Mouse (Mus musculus): ENCODE measurements around the gene P2rx1. TPM values are rescaled to one million over a fixed set of nuclear protein-coding genes. Genes with fewer than 3 reads are reported as not detected.

Gene P2rx1
- polyA plus RNA-seq, 1 experiment from 2014 or later, result 0.97 TPM

GRCm38 (mm10) chr11:72961072-72961980 lies 37.6 kb upstream of the P2rx1 start, which contains the start of gene Atp2a3:
Atp2a3 (plus strand) TSS chr11:72961169.
- no peaks in the 10 kb centered on the region for H3K27me3 ChIP-seq (ENCODE audit: control insufficient read depth, insufficient read depth, low read length)
- H3K4me1 ChIP-seq (replicated peaks; ENCODE audit: control insufficient read depth, insufficient read depth), result peaks cover 9% of the 10 kb centered on the region
- peak within 1 kb of the TSS; percentile 56 for H3K27ac ChIP-seq (replicated peaks)
- DNase-seq (ENCODE audit: low spot score), result peak; percentile 70
- WGBS, result 5% methylated on average over 63 of the region's 70 CpGs
- peak within 1 kb of the TSS; percentile 46 for H3K4me3 ChIP-seq (ENCODE audit: low read depth, low read length)
- peak within 1 kb of the TSS; percentile 64 for H3K4me2 ChIP-seq (replicated peaks; ENCODE audit: low read depth)
- no peaks in the 10 kb centered on the region for H3K9me3 ChIP-seq (ENCODE audit: control insufficient read depth, low read length)
- peak; percentile 65 for ATAC-seq (ENCODE audit: low FRiP score, low TSS enrichment)
- TF ChIP-seq EP300 (optimal IDR thresholded peaks at IDR 0.05) (no peak), CTCF (IDR thresholded peaks at IDR 0.05; ENCODE audit: low read depth) (no peak)
- H3K9ac ChIP-seq (ENCODE audit: low read length), result peak within 1 kb of the TSS; percentile 47
- H3K36me3 ChIP-seq (ENCODE audit: control insufficient read depth, insufficient read depth, low read length), result no peaks in the 10 kb centered on the region

DNA sequence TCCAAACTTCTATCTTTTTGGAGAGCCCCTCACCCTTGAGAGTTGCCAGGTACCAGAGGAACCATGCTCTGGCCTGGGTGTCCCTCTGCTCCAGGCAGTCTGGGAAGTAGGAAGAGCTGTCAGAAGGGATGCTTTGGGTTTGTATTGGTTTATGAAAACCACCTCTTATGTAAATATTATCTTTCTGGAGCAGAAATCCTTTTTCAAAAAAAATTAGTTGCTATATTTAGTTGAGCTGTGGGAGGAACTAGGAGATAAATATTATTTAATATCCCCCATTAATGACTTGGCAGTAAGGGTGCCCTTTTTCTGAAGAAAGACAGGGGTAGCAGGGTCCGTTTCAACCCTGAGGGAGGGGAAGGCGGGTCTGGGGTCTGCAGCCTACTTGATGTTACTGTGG lies 36.5 kb upstream of the P2rx1 start:
- ATAC-seq (ENCODE audit: low FRiP score, low TSS enrichment) (no peak), DNase-seq (ENCODE audit: low spot score) (no peak)
- Histone ChIP-seq H3K27ac (replicated peaks) (peak overlapping the region; percentile 45; the same call in 1 of the 2 replicates), H3K9me3 (ENCODE audit: control insufficient read depth, low read length) (no peaks in the 10 kb centered on the region), H3K4me1 (replicated peaks; ENCODE audit: control insufficient read depth, insufficient read depth) (peaks cover 9% of the 10 kb centered on the region), H3K27me3 (ENCODE audit: control insufficient read depth, insufficient read depth, low read length) (no peaks in the 10 kb centered on the region), H3K4me2 (replicated peaks; ENCODE audit: low read depth) (no peak overlapping the region; the same call in 1 of the 2 replicates), H3K36me3 (ENCODE audit: control insufficient read depth, insufficient read depth, low read length) (no peaks in the 10 kb centered on the region), H3K9ac (ENCODE audit: low read length) (no peak overlapping the region), H3K4me3 (ENCODE audit: low read depth, low read length) (no peak overlapping the region)
- WGBS, result 53% methylated on average over 2 of the region's 2 CpGs
- TF ChIP-seq EP300 (optimal IDR thresholded peaks at IDR 0.05), result no peak
- no peak for TF ChIP-seq CTCF (IDR thresholded peaks at IDR 0.05; ENCODE audit: low read depth)

GRCm38 (mm10) chr11:72963058-72963788 lies 35.7 kb upstream of the P2rx1 start:
- H3K27ac ChIP-seq (replicated peaks), result peak overlapping the region; percentile 45; the same call in 1 of the 2 replicates
- 43% methylated on average over 7 of the region's 7 CpGs for WGBS
- peak; percentile 13; the same call in 1 of the 2 replicates for ATAC-seq (ENCODE audit: low FRiP score, low TSS enrichment)

GRCm38 (mm10) chr11:72963789-72964294 lies 35.1 kb upstream of the P2rx1 start:
- Histone ChIP-seq H3K36me3 (ENCODE audit: control insufficient read depth, insufficient read depth, low read length) (no peaks in the 10 kb centered on the region), H3K27me3 (ENCODE audit: control insufficient read depth, insufficient read depth, low read length) (no peaks in the 10 kb centered on the region), H3K9me3 (ENCODE audit: control insufficient read depth, low read length) (no peaks in the 10 kb centered on the region), H3K4me2 (replicated peaks; ENCODE audit: low read depth) (no peak overlapping the region), H3K4me3 (ENCODE audit: low read depth, low read length) (no peak overlapping the region), H3K27ac (replicated peaks) (0 out of 2 replicates have a peak overlapping the region, but pooled peaks have one; percentile 18), H3K9ac (ENCODE audit: low read length) (no peak overlapping the region), H3K4me1 (replicated peaks; ENCODE audit: control insufficient read depth, insufficient read depth) (peaks cover 9% of the 10 kb centered on the region)
- ATAC-seq (ENCODE audit: low FRiP score, low TSS enrichment), result no peak
- TF ChIP-seq CTCF (IDR thresholded peaks at IDR 0.05; ENCODE audit: low read depth) (no peak), EP300 (optimal IDR thresholded peaks at IDR 0.05) (no peak)
- DNase-seq (ENCODE audit: low spot score), result no peak
- WGBS, result 53% methylated on average over 3 of the region's 3 CpGs

More at GRCm38 (mm10) chr11:72963058-72963788, 35.7 kb upstream of the P2rx1 start:
- Histone ChIP-seq H3K36me3 (ENCODE audit: control insufficient read depth, insufficient read depth, low read length) (no peaks in the 10 kb centered on the region), H3K9me3 (ENCODE audit: control insufficient read depth, low read length) (no peaks in the 10 kb centered on the region), H3K27me3 (ENCODE audit: control insufficient read depth, insufficient read depth, low read length) (no peaks in the 10 kb centered on the region), H3K4me2 (replicated peaks; ENCODE audit: low read depth) (no peak overlapping the region), H3K4me1 (replicated peaks; ENCODE audit: control insufficient read depth, insufficient read depth) (peaks cover 9% of the 10 kb centered on the region), H3K4me3 (ENCODE audit: low read depth, low read length) (no peak overlapping the region), H3K9ac (ENCODE audit: low read length) (no peak overlapping the region)
- no peak for DNase-seq (ENCODE audit: low spot score)
- TF ChIP-seq EP300 (optimal IDR thresholded peaks at IDR 0.05), result no peak
- TF ChIP-seq CTCF (IDR thresholded peaks at IDR 0.05; ENCODE audit: low read depth), result no peak

DNA sequence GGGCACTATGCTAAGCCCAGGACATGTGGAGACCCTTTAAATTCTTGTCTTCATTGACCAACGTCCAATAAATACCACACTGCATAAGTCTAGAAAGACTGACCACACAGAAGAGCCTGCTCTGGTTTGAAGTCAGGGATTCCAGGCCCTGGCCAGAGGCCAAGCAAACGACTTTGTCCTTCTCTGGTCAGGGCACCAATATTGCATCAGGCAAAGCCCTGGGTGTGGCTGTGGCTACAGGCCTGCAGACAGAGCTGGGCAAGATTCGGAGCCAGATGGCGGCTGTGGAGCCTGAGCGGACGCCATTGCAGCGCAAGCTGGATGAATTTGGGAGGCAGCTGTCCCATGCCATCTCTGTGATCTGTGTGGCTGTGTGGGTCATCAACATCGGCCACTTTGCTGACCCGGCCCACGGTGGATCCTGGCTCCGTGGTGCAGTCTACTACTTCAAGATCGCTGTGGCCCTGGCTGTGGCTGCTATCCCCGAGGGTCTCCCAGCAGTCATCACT lies 23.9 kb upstream of the P2rx1 start:
- no peak for TF ChIP-seq CTCF (IDR thresholded peaks at IDR 0.05; ENCODE audit: low read depth)
- no peak for TF ChIP-seq EP300 (optimal IDR thresholded peaks at IDR 0.05)
- Histone ChIP-seq H3K9ac (ENCODE audit: low read length) (no peak overlapping the region), H3K27ac (replicated peaks) (no peak overlapping the region), H3K27me3 (ENCODE audit: control insufficient read depth, insufficient read depth, low read length) (no peaks in the 10 kb centered on the region), H3K4me2 (replicated peaks; ENCODE audit: low read depth) (no peak overlapping the region), H3K4me3 (ENCODE audit: low read depth, low read length) (no peak overlapping the region), H3K36me3 (ENCODE audit: control insufficient read depth, insufficient read depth, low read length) (no peaks in the 10 kb centered on the region; the same call in 1 of the 2 replicates), H3K4me1 (replicated peaks; ENCODE audit: control insufficient read depth, insufficient read depth) (no peaks in the 10 kb centered on the region), H3K9me3 (ENCODE audit: control insufficient read depth, low read length) (no peaks in the 10 kb centered on the region)
- ATAC-seq (ENCODE audit: low FRiP score, low TSS enrichment) (no peak), DNase-seq (ENCODE audit: low spot score) (no peak)
- WGBS, result 80% methylated on average over 13 of the region's 13 CpGs

All from stomach, postnatal 0 days (tissue).